Mouse (Mus musculus) stomach, postnatal 0 days (tissue): ENCODE measurements at regions not wholly inside any gene's neighbourhood (a gene's known extent, or its start where the extent isn't known, plus 50 kb on each side); places are given as distances from the start of the nearest gene placed in this dataset.

Source experiments
- CTCF ChIP-seq: IDR thresholded peaks from 2 replicates; pipeline ENCODE4 v1.5.1; 2016; ENCODE audit warnings: antibody characterized with exemption, low read depth, mild to moderate bottlenecking, moderate library complexity
- EP300 ChIP-seq: optimal IDR thresholded peaks from 2 replicates; pipeline ENCODE3; 2016; ENCODE audit warnings: antibody characterized with exemption

- TF ChIP-seq CTCF (no peak), EP300 (no peak)
Observed at GRCm38 (mm10) chr10:17213310-17214064, 509.5 kb upstream of the Cited2 start.
